Mouse (Mus musculus) right cerebral cortex, adult 2 months (tissue): ENCODE measurements around the gene Kctd7.

ENCODE experiments used
- DNase-seq, 2 experiments: peaks; one replicate each; pipeline ENCODE4 v3.0.0; 2021 to 2022; ENCODE audit warnings: low spot score in 2 of 2

Kctd7 gene

DNA sequence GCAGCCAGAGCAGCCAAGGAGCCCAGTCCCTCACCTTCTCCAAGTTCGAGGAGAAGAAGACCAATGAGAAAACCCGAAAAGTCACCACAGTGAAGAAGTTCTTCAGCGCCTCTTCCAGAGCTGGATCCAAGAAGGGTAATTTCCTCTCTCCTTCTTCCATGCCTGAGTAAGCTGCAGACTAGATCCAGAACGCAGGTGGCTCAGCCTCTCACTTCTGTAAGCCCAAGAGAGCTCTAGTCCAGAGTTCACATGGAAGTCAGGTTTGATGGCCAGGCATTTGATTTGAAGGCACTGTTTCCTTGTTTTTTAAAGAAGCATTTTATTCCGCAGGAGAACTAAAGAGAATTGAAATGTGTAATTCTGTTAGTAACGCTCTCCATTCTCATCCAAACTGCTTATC, 46.2 kb downstream of the Kctd7 start:
- no peak for DNase-seq

DNA sequence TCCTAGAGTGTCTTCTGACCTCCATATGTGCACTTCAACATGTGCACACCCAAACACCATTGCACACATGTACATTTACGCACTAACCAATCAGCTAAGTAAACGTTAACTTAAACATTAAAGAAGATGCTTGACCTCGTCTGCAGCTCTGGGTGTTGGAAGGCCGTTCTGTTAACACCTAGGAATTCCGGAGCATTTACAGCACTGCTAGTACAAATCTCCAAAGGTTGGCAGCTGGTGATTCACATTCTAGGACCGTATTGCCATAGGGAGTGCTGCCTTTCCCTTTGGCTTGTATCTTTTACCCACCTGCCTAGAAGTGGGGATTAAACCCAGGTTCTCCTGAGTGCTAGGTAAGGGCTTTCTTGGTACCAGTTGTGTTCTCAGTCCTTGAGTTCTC, 47.2 kb downstream of the Kctd7 start:
- no peak for DNase-seq

DNA sequence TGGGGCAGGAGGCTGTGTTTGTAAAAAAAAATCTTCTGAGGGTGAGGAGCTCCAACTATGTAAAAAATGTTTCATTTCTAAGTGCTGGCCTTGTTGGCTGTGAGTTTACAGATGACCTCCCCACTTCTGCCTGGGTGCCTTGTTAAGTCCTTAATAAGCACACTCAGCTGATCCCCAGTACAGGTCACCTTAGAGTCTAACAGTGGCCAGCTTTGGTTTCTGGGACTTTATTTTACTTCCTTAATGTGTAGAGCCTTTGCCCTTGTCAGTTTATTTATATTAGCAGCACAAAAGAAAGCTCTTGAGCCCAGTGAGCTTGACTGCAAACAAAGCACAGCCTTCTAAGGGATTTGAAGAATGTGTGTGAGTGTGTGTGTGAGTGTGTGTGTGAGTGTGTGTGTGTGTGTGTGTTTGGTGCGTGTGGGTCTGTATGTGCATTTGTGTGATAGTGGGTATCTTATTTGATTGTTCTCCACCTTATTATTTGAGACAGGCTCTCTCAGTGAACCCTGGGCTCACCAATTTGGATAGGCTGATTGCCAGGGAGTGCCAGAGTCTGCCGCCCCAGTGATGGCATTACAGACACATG, 47.8 kb downstream of the Kctd7 start:
- no peak for DNase-seq

DNA sequence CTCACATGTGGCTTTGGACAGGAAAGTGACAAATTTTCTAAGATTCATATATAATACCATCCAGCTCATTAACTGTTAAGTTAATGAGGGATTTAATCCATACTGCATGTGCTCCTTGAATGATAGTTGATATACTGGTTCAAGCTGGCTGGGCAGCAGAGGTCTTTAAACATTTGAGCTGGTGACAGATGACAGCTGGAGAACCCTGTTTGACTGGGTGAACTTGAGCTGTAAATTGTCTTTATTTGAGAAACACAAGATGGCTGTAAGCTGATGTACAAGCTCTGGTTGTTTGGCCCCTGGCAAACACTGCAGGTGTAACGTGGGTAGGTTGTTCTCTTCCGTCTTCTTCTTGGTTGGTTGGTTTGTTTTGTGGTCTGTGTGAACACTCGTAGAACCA, 49.1 kb downstream of the Kctd7 start:
- no peak for DNase-seq

DNA sequence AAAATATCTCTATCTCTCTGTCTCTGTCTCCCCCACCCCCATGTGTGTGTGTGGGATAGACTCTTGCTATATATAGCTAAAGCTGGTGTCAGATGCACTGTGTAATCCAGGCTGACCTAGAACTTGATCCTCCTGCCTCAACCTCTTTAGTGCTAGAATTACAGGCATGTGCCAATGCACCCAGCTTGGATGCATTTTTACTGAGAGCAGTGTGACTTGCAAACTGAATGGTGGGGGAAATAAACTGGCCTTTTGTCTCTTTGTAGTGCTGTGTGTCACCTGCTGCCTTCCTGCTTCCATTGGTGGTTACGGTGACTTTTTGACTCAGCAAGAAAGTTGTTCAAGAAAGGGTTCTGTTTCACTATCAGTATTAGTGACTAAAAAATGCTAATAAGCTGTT, 51.6 kb downstream of the Kctd7 start:
- DNase-seq: no peak

DNA sequence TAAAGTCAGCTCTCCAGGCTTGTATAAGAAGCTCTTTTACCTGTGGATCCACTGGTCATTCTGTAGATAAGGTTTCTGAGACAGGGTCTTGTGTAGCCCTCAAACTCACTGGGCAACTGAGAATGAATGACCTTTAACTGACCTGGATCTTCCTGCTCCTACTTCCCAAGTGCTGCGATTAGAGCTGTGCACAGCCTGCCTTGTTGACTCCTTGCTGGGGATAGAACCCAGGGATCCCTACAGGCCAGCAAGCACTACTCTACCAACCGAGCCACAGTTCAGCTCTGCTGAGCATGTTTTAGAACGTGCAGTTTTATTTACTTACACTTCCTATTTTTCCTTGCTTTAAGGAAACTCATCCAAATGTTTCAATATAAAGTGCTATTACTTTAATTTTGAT, 52.8 kb downstream of the Kctd7 start:
- no peak for DNase-seq

DNA sequence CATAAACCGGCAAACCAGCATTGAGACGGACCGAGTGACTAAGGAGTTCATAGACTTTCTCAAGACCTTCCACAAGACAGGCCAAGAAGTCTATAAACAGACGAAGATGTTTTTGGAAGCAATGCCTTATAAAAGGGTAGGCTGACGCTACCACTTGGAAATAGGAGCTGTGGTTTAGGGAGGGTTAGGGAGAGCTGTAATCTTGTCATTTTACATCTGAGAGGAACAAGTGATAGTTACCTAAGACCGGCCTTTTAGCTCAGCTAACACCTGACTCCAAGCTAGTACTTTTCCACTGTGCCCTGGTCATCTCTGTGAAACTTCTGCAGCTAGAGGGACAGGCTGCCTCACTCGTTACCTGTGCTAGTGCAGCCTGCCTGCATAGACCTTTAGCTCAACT, 53.3 kb downstream of the Kctd7 start:
- DNase-seq: no peak

DNA sequence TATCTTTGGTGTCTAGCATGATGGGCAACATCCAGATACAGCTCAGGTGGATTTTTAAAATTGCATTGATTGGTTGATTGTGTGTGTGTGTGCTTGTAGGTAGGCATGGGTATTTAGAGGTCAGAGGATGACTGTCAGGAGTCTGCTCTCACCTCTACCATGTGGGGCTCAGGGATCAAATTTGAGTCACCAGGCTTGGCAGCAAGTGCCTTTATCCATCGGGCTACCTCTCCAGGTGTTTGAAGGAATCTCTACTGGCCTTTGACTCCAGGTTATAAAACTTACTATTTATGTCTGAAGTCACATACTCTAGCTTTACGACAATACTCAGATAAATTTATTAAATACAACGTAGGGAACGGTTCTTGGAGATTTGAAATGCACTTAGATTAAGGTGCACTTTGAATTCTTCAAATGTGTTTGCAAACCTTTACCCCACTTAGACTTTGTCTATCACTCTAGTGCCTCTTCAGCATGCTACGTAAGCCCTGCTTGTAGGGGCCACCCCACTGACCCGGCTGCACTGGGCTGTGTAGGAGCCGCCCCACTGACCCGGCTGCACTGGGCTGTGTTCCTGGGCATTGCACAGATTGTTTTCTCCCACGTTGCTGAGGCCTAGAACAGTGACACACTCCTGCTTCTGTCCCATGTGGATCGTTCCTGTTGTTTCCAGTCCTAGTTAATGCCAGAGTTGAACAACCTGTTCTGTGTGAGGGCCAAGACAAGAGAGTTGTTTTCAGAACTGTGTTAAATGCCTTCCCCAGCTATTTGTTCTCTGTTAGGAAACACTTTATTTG, 55.8 kb downstream of the Kctd7 start:
- DNase-seq: no peak

DNA sequence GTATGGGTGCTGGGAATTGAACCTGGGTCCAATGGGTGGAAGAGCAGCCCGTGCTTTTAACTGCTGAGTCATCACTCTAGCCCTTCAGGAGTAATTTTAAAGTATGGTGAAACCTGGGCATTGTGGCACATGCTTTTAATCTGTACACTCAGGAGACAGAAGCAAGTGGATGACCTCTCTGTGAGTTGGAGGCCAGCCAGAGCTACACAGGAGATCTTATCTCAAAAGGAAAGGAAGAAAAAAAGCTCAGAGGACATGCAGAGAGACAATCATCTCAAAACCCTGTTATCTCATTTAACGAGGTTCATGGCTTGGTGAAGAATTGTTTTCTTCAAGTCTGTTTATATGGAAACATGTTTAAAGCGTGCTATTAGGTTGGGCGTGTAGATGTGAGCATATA, 59.3 kb downstream of the Kctd7 start:
- DNase-seq: no peak

DNA sequence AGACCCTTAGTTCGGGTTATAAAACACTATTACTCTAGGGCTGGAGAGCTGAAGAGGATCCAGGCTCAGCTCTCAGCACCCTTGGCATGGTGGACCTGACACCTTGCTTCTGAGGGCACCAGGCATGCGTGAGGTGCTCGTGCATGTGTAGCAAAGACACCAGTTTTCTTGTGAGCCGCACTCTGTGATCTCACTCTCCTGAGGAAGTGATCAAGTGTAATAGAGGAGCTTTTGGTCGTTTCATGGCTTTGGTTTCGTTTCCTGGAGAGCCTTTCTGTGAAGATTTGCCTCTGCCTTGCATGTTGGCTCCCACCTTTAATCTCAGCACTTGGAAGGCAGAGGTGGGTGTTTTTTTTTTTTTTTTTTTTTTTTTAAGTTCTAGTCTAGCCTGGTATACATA, 59.9 kb downstream of the Kctd7 start:
- no peak for DNase-seq
